Mouse (Mus musculus) limb, embryonic 13.5 days (tissue): ENCODE results near the gene Hddc2. TPM values are rescaled to one million over a fixed set of nuclear protein-coding genes. Genes with fewer than 3 reads are reported as not detected.

Source experiments
- ATAC-seq: fragments of 200-750 bp; cut with Nextera tagmentation; 2 replicates; pipeline ENCODE4 v1.8.0; 2017; ENCODE audit warnings: low read depth, moderate number of reproducible peaks, moderate TSS enrichment; ENCODE audit not compliant: low FRiP score
- H3K27ac ChIP-seq: fragments of 300-500 bp; sonication (generic); 2 replicates; pipeline ENCODE4 v1.5.1; 2015; ENCODE audit warnings: inconsistent platforms, mild to moderate bottlenecking, moderate library complexity
- H3K27me3 ChIP-seq: fragments of 300-500 bp; sonication (generic); 2 replicates; pipeline ENCODE4 v1.6.1; 2015; ENCODE audit warnings: mild to moderate bottlenecking, inconsistent platforms
- H3K36me3 ChIP-seq: fragments of 300-500 bp; sonication (generic); 2 replicates; pipeline ENCODE4 v1.6.1; 2015; ENCODE audit warnings: inconsistent platforms, mild to moderate bottlenecking, moderate library complexity
- H3K4me1 ChIP-seq: fragments of 300-500 bp; sonication (generic); 2 replicates; pipeline ENCODE4 v1.6.1; 2015; ENCODE audit warnings: inconsistent platforms
- H3K4me2 ChIP-seq: fragments of 300-500 bp; sonication (generic); replicated peaks from 2 replicates; pipeline ENCODE4 v1.6.1; 2015; ENCODE audit warnings: inconsistent platforms, mild to moderate bottlenecking, moderate library complexity
- H3K4me3 ChIP-seq: fragments of 300-500 bp; sonication (generic); 2 replicates; pipeline ENCODE4 v1.5.1; 2015; ENCODE audit warnings: moderate library complexity, mild to moderate bottlenecking, inconsistent platforms
- H3K9ac ChIP-seq: fragments of 300-500 bp; sonication (generic); 2 replicates; pipeline ENCODE4 v1.6.1; 2015; ENCODE audit warnings: mild to moderate bottlenecking, inconsistent platforms
- H3K9me3 ChIP-seq: fragments of 300-500 bp; sonication (generic); 2 replicates; pipeline ENCODE4 v1.6.1; 2016; ENCODE audit warnings: inconsistent platforms
- WGBS: fragments of 180-500 bp; shearing (Covaris S2); methylation state at CpG from one replicate; pipeline ENCODE4 v1.1.7; 2015; 5-methylcytosine and 5-hydroxymethylcytosine counted together
- polyA plus RNA-seq: library from polyadenylated mRNA; unstranded; fragments of >200 nt; fragmentation: Nextera tagmentation; extraction: Ambion mirVana; gene quantifications from 2 replicates; pipeline ENCODE4 v1.2.1, GENCODE M21; 2015

Gene Hddc2
- polyA plus RNA-seq, result 76.3 and 81.2 TPM in 2 replicates

- Histone ChIP-seq H3K4me1 (peaks cover 8% of the 10 kb centered on the region), H3K27ac (peak within 1 kb of the TSS; percentile 91; the same call in 1 of the 2 replicates), H3K4me3 (peak within 1 kb of the TSS; percentile 68), H3K36me3 (peaks cover 17% of the 10 kb centered on the region), H3K9me3 (no peaks in the 10 kb centered on the region), H3K4me2 (peak within 1 kb of the TSS; percentile 60), H3K9ac (peak within 1 kb of the TSS; percentile 88), H3K27me3 (no peaks in the 10 kb centered on the region)
- 4% methylated on average over 40 of the region's 44 CpGs for WGBS
- peak; percentile 97 for ATAC-seq
Measured at GRCm38 (mm10) chr10:31312865-31313848, at the start of gene Hddc2. TSS of gene Hddc2 (plus strand) at chr10:31313383.

- 69% methylated on average over 2 of the region's 2 CpGs for WGBS
Measured at GRCm38 (mm10) chr10:31272738-31273137, 40.4 kb upstream of the Hddc2 start.

GRCm38 (mm10) chr10:31273171-31273570 is 40.0 kb upstream of the Hddc2 start:
- no peak overlapping the region for H3K27ac ChIP-seq
- no peak for ATAC-seq
- no peak overlapping the region for H3K4me3 ChIP-seq
- H3K4me2 ChIP-seq, result no peak overlapping the region
- WGBS, result 48% methylated on average over 1 of the region's 1 CpGs
- no peaks in the 10 kb centered on the region for H3K9me3 ChIP-seq
- no peaks in the 10 kb centered on the region for H3K27me3 ChIP-seq
- no peaks in the 10 kb centered on the region for H3K36me3 ChIP-seq
- H3K9ac ChIP-seq, result no peak overlapping the region
- no peaks in the 10 kb centered on the region for H3K4me1 ChIP-seq

More at GRCm38 (mm10) chr10:31272738-31273137, 40.4 kb upstream of the Hddc2 start:
- Histone ChIP-seq H3K36me3 (no peaks in the 10 kb centered on the region), H3K9me3 (no peaks in the 10 kb centered on the region), H3K27ac (no peak overlapping the region), H3K9ac (no peak overlapping the region), H3K4me3 (no peak overlapping the region), H3K4me2 (no peak overlapping the region), H3K27me3 (no peaks in the 10 kb centered on the region), H3K4me1 (no peaks in the 10 kb centered on the region)
- no peak for ATAC-seq

GRCm38 (mm10) chr10:31287787-31288186 is 25.4 kb upstream of the Hddc2 start:
- no peaks in the 10 kb centered on the region for H3K27me3 ChIP-seq
- H3K9ac ChIP-seq, result no peak overlapping the region
- no peak overlapping the region for H3K27ac ChIP-seq
- no peak for ATAC-seq
- H3K4me2 ChIP-seq, result no peak overlapping the region
- no peaks in the 10 kb centered on the region for H3K9me3 ChIP-seq
- no peaks in the 10 kb centered on the region for H3K4me1 ChIP-seq
- no peaks in the 10 kb centered on the region for H3K36me3 ChIP-seq
- no peak overlapping the region for H3K4me3 ChIP-seq

GRCm38 (mm10) chr10:31288697-31289390 is 24.3 kb upstream of the Hddc2 start:
- H3K27ac ChIP-seq, result no peak overlapping the region
- 93% methylated on average over 4 of the region's 4 CpGs for WGBS
- no peak overlapping the region for H3K4me3 ChIP-seq
- H3K9me3 ChIP-seq, result no peaks in the 10 kb centered on the region
- H3K9ac ChIP-seq, result no peak overlapping the region
- H3K4me2 ChIP-seq, result no peak overlapping the region
- no peaks in the 10 kb centered on the region for H3K36me3 ChIP-seq
- H3K27me3 ChIP-seq, result no peaks in the 10 kb centered on the region
- H3K4me1 ChIP-seq, result no peaks in the 10 kb centered on the region
- ATAC-seq, result no peak

- WGBS, result 60% methylated on average over 5 of the region's 5 CpGs
- Histone ChIP-seq H3K9ac (no peak overlapping the region), H3K4me2 (no peak overlapping the region), H3K9me3 (no peaks in the 10 kb centered on the region), H3K4me1 (peaks cover 10% of the 10 kb centered on the region), H3K36me3 (no peaks in the 10 kb centered on the region), H3K27ac (no peak overlapping the region), H3K27me3 (peaks cover 5% of the 10 kb centered on the region; the same call in 1 of the 2 replicates), H3K4me3 (no peak overlapping the region)
- no peak for ATAC-seq
Measured at GRCm38 (mm10) chr10:31295705-31296104, 17.5 kb upstream of the Hddc2 start.

GRCm38 (mm10) chr10:31296458-31296857 is 16.7 kb upstream of the Hddc2 start:
- no peaks in the 10 kb centered on the region for H3K9me3 ChIP-seq

GRCm38 (mm10) chr10:31297106-31297505 is 16.1 kb upstream of the Hddc2 start:
- no peak overlapping the region for H3K9ac ChIP-seq
- no peak overlapping the region for H3K4me2 ChIP-seq
- no peaks in the 10 kb centered on the region for H3K9me3 ChIP-seq
- no peaks in the 10 kb centered on the region for H3K36me3 ChIP-seq
- ATAC-seq, result no peak
- peaks cover 14% of the 10 kb centered on the region for H3K4me1 ChIP-seq
- 54% methylated on average over 4 of the region's 4 CpGs for WGBS
- H3K27me3 ChIP-seq, result peaks cover 9% of the 10 kb centered on the region
- no peak overlapping the region for H3K4me3 ChIP-seq
- no peak overlapping the region for H3K27ac ChIP-seq

More at GRCm38 (mm10) chr10:31296458-31296857, 16.7 kb upstream of the Hddc2 start:
- Histone ChIP-seq H3K4me2 (no peak overlapping the region), H3K36me3 (no peaks in the 10 kb centered on the region), H3K27ac (no peak overlapping the region), H3K4me3 (no peak overlapping the region), H3K27me3 (peaks cover 5% of the 10 kb centered on the region; the same call in 1 of the 2 replicates), H3K9ac (no peak overlapping the region), H3K4me1 (peaks cover 14% of the 10 kb centered on the region)
- ATAC-seq, result no peak
- WGBS, result 32% methylated on average over 1 of the region's 1 CpGs

GRCm38 (mm10) chr10:31298263-31298662 is 14.9 kb upstream of the Hddc2 start:
- H3K9me3 ChIP-seq, result no peaks in the 10 kb centered on the region
- H3K27ac ChIP-seq, result no peak overlapping the region
- no peak overlapping the region for H3K9ac ChIP-seq
- peaks cover 11% of the 10 kb centered on the region for H3K27me3 ChIP-seq
- peaks cover 14% of the 10 kb centered on the region for H3K4me1 ChIP-seq
- H3K4me3 ChIP-seq, result no peak overlapping the region
- no peak for ATAC-seq
- H3K4me2 ChIP-seq, result no peak overlapping the region
- no peaks in the 10 kb centered on the region for H3K36me3 ChIP-seq
- 47% methylated on average over 2 of the region's 2 CpGs for WGBS

- peaks cover 11% of the 10 kb centered on the region for H3K27me3 ChIP-seq
- ATAC-seq, result no peak
- H3K4me1 ChIP-seq, result peaks cover 14% of the 10 kb centered on the region
- 36% methylated on average over 6 of the region's 6 CpGs for WGBS
- H3K9ac ChIP-seq, result no peak overlapping the region
- no peaks in the 10 kb centered on the region for H3K36me3 ChIP-seq
- H3K4me3 ChIP-seq, result no peak overlapping the region
- no peak overlapping the region for H3K4me2 ChIP-seq
- no peaks in the 10 kb centered on the region for H3K9me3 ChIP-seq
- no peak overlapping the region for H3K27ac ChIP-seq
Measured at GRCm38 (mm10) chr10:31298921-31299574, 14.1 kb upstream of the Hddc2 start.

- ATAC-seq, result peak; percentile 81
- 32% methylated on average over 1 of the region's 1 CpGs for WGBS
- Histone ChIP-seq H3K4me1 (peaks cover 14% of the 10 kb centered on the region), H3K4me3 (no peak overlapping the region), H3K36me3 (no peaks in the 10 kb centered on the region), H3K27ac (no peak overlapping the region), H3K27me3 (peaks cover 11% of the 10 kb centered on the region), H3K4me2 (no peak overlapping the region), H3K9ac (no peak overlapping the region), H3K9me3 (no peaks in the 10 kb centered on the region)
Measured at GRCm38 (mm10) chr10:31300292-31300691, 12.9 kb upstream of the Hddc2 start.

GRCm38 (mm10) chr10:31303446-31303845 is 9.7 kb upstream of the Hddc2 start:
- no peaks in the 10 kb centered on the region for H3K9me3 ChIP-seq
- no peak overlapping the region for H3K27ac ChIP-seq
- peaks cover 7% of the 10 kb centered on the region for H3K27me3 ChIP-seq
- H3K9ac ChIP-seq, result no peak overlapping the region
- WGBS, result 87% methylated on average over 2 of the region's 2 CpGs
- H3K4me2 ChIP-seq, result no peak overlapping the region
- no peak overlapping the region for H3K4me3 ChIP-seq
- ATAC-seq, result no peak
- peaks cover 14% of the 10 kb centered on the region for H3K4me1 ChIP-seq
- H3K36me3 ChIP-seq, result no peaks in the 10 kb centered on the region
